Mouse (Mus musculus): ENCODE results near the gene Gpx4.

DNA sequence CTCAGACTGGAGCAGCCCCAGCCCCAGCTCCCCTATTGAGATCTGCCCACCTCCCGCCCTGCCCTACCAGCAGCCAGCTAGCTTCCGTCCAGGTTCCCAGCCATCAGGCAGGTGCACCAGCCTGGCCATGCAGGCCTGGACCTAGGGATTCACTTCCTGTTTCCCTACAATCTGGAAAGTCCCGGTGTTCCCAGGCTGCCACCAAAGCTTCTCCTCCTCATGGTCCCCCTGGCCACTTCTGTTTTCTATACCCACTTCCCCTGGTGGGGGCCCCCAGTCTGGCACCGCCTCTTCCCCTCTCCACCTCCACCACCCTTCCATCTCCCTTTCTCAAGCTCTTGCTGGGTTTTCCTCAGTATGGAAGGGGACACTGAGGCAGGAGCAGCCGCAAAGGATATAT lies 58.5 kb downstream of the Gpx4 start, which contains the start of gene Sbno2:
- TF ChIP-seq CTCF (IDR thresholded peaks at IDR 0.05) (no peak), EP300 (IDR thresholded peaks at IDR 0.05) (no peak)

Data from lung, postnatal 0 days (tissue).